Mouse (Mus musculus) G1E (cell line): ENCODE measurements around the gene E130208F15Rik.

Source experiments
- CTCF ChIP-seq: IDR thresholded peaks from 2 replicates; pipeline ENCODE4 v1.5.1; 2012; ENCODE audit warnings: low read depth, low read length, inconsistent platforms, mixed read lengths
- GATA1 ChIP-seq: IDR thresholded peaks from 2 replicates; pipeline ENCODE4 v1.6.1; 2012; ENCODE audit warnings: borderline replicate concordance, low read length, inconsistent platforms, mixed read lengths
- TAL1 ChIP-seq: conservative IDR thresholded peaks from 2 replicates; pipeline ENCODE4 v1.6.1; 2012; ENCODE audit warnings: low read depth, low read length, inconsistent platforms, mixed read lengths

DNA sequence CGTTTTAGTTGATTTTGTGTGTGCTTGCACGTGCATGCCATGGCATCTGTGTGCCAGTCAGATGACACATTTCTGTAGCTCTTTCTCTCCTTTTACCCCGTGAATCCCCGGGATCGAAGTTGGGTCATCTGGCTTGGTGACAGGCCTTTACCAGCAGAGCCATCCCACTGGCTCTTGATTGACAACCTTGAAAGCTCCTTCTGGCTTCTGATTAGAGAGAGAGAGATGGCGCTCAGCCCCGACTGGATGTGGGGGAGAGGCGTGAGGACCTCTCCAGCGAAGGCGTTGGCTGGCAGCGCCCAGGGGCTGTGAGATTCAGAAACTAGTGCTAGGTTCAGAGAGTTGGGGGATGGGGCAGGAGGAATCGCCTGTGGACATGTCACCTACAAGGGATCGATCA lies 27.7 kb upstream of the E130208F15Rik start:
- TF ChIP-seq CTCF (no peak), GATA1 (no peak), TAL1 (no peak)
